Mouse (Mus musculus) CD4-positive, CD25-positive, alpha-beta regulatory T cell, adult 2 months (primary cell): Measurements from ENCODE around the gene Rab37.

Experiments used
- DNase-seq: peaks from one replicate; pipeline ENCODE4 v3.0.0-alpha.2; 2012; ENCODE audit warnings: low read depth, low spot score

Rab37 gene

DNA sequence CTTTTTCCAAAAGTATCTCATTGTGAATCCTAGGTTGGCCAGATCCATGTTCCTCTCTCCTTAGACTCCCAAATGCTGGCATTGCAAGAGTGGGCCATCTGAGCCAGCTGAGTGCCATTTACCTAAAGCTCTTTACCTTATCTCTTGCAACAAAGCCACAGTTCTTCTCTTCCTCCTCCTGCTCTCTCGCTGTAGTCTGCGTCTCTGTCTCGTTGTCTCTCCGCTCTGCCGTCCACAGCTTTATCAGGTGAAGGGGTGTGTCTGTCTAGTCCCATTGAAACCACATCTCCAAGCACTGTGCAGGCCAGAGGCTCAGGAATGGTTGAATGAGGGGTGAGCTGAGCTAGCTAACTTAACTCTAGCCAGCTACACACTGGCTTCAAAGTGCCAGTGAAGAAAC lies 104.7 kb downstream of the Rab37 start:
- DNase-seq = no peak

GRCm38 (mm10) chr11:115197558-115197957 lies 106.3 kb downstream of the Rab37 start:
- no peak for DNase-seq

GRCm38 (mm10) chr11:115198932-115199384 lies 107.7 kb downstream of the Rab37 start:
- peak; percentile 62 for DNase-seq

GRCm38 (mm10) chr11:115200520-115200919 lies 109.3 kb downstream of the Rab37 start:
- no peak for DNase-seq

- peak; percentile 91 for DNase-seq
Observed at GRCm38 (mm10) chr11:115202316-115202715, 111.1 kb downstream of the Rab37 start.

- DNase-seq = no peak
Observed at GRCm38 (mm10) chr11:115202756-115203155, 111.5 kb downstream of the Rab37 start.

DNA sequence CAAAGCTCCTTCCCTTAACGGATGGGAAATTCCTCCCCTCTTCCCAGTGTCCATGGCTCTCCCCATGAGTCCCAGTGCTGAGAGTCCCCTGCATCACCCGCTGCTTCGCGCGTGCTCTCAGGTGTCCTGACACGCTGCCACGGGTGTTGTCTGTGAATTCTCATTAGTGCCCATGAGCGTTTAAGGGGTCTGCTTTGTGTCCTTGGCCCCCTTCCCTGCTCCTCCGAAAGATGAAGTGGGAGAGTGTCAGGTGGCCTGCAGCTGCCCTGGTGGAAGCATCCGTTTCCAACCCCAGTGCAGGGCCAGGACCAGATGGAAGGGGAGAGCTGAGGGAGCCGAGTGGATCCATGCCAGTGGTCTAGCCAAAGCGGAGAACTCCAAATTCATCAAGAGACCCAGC lies 116.9 kb downstream of the Rab37 start:
- DNase-seq = no peak

GRCm38 (mm10) chr11:115208776-115209732 lies 117.8 kb downstream of the Rab37 start:
- DNase-seq = no peak

GRCm38 (mm10) chr11:115209958-115210357 lies 118.7 kb downstream of the Rab37 start:
- no peak for DNase-seq
